Mouse (Mus musculus): ENCODE results near the gene Shisa5. TPM values are rescaled to one million over a fixed set of nuclear protein-coding genes. Genes with fewer than 3 reads are reported as not detected.

The Shisa5 gene
- 20.9 and 23.2 TPM in 2 replicates for polyA plus RNA-seq (2015; fragmentation: Nextera tagmentation; extraction: Ambion mirVana)

DNA sequence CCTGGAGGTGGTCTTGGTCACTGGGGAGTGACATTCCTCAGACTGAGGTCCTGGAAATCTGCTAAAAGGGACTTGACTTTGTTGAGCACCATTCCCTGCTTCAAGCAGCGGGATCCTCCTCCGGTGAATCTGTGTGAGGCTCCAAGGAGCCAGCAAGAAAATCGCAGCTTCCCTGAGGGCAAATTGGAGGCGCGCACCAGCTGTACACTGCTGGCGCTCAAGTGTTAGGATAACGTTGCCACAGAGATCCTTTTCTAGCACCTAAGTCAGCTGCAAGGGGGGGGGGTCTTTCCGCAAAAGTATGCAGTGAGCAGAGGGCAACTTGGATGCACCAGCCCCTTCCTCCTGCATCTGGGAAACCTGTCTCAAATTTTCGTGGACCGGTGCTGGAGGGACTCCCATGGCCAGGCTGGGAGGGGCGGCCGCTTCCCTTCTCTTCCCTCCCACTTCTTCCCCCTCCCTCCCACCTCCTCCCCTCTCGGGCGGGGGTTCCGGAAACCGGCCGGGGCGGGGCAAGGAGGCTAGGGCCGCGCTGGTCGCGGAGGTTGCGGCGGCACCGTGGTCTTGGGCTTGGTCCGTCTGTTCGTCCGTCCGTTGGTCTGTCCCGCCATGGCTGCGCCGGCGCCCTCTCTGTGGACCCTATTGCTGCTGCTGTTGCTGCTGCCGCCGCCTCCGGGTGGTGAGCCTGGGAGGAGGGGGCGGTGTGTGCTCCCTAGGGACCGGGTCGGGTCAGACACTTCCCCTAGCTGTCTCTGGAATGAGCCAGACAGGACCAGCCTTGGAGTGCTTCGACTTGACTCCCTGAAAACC, at the start of gene Shisa5:
Gene Shisa5, plus strand, starts transcription at position 480 of the 810 bp plus-strand sequence.
- Histone ChIP-seq H3K9me3 (replicated peaks; ENCODE audit: control insufficient read depth, low read length) (no peaks in the 10 kb centered on the region), H3K4me1 (ENCODE audit: control insufficient read depth, low read depth, low read length) (peaks cover 6% of the 10 kb centered on the region), H3K4me3 (ENCODE audit: low read depth, low read length) (peak within 1 kb of the TSS; percentile 63), H3K9ac (ENCODE audit: low read depth, low read length) (peak within 1 kb of the TSS; percentile 60), H3K4me2 (ENCODE audit: low read depth, low read length) (peak within 1 kb of the TSS; percentile 69), H3K27me3 (ENCODE audit: control insufficient read depth, insufficient read depth, low read depth, low read length) (peaks cover 8% of the 10 kb centered on the region), H3K27ac (ENCODE audit: low read length) (no peak within 1 kb of the TSS), H3K36me3 (ENCODE audit: control insufficient read depth, insufficient read depth) (no peaks in the 10 kb centered on the region)
- ATAC-seq (ENCODE audit: low read depth), result peak; percentile 75
- under 1% methylated on average over 40 of the region's 40 CpGs for WGBS (ENCODE audit: insufficient replicate concordance)

DNA sequence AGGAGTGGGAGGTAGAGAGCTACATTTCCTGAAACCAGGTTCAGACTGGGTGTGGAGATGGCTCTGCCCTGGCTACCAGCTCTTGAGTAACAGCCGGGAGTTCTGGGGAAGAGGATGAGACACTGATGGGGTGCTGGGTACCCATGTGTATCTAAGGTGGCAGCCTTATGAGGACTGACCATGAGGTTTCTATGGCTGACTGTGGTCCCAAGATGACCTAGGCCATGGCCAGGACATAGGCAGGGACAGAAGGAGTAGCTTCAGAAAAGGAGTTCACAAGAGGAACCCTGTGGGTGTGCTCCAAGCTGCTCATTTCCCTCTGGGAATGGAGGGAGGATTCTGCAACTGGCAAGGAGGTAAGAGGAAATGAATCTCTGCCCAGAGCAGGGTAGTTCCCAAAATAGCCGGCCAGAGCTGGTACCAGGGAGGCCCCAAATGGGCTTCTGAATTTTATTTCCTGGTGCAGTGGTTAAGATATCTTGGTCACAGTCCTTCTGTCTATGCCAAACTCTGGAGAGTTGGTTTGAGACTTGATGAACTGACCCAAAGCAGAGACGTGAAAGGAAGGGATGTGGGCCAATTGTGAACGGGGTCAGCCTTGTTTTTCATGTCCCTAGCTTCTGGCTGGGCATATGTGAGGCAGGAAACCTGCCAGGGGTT, 48.4 kb upstream of the Shisa5 start:
- Histone ChIP-seq H3K27ac (ENCODE audit: low read length) (no peak overlapping the region), H3K4me2 (ENCODE audit: low read depth, low read length) (no peak overlapping the region), H3K27me3 (ENCODE audit: control insufficient read depth, insufficient read depth, low read depth, low read length) (no peaks in the 10 kb centered on the region), H3K36me3 (ENCODE audit: control insufficient read depth, insufficient read depth) (no peaks in the 10 kb centered on the region), H3K4me3 (ENCODE audit: low read depth, low read length) (no peak overlapping the region), H3K4me1 (ENCODE audit: control insufficient read depth, low read depth, low read length) (peaks cover 22% of the 10 kb centered on the region), H3K9ac (ENCODE audit: low read depth, low read length) (no peak overlapping the region), H3K9me3 (replicated peaks; ENCODE audit: control insufficient read depth, low read length) (no peaks in the 10 kb centered on the region)
- 57% methylated on average over 4 of the region's 4 CpGs for WGBS (ENCODE audit: insufficient replicate concordance)
- ATAC-seq (ENCODE audit: low read depth), result no peak

DNA sequence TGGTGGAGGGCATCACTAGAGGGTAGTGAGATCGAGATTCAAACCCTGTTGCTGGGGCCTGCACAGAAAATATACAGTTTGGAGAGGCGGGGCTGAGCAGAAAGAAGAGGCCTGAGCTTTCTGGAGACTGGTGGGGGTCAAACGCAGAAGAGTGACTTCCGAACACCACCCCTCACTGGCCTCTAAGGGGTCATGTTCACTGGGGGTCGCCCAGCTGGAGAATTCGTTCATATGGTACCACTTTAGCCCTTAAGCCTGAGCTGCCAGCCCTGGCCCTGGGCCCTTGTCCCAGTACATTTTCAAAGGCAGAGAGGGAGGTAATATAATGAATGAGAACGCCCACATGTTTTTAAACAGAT, 47.9 kb upstream of the Shisa5 start:
- Histone ChIP-seq H3K27ac (ENCODE audit: low read length) (no peak overlapping the region), H3K36me3 (ENCODE audit: control insufficient read depth, insufficient read depth) (no peaks in the 10 kb centered on the region), H3K4me2 (ENCODE audit: low read depth, low read length) (no peak overlapping the region), H3K4me1 (ENCODE audit: control insufficient read depth, low read depth, low read length) (peaks cover 24% of the 10 kb centered on the region), H3K4me3 (ENCODE audit: low read depth, low read length) (no peak overlapping the region), H3K9ac (ENCODE audit: low read depth, low read length) (no peak overlapping the region), H3K9me3 (replicated peaks; ENCODE audit: control insufficient read depth, low read length) (no peaks in the 10 kb centered on the region), H3K27me3 (ENCODE audit: control insufficient read depth, insufficient read depth, low read depth, low read length) (no peaks in the 10 kb centered on the region)
- 67% methylated on average over 7 of the region's 7 CpGs for WGBS (ENCODE audit: insufficient replicate concordance)
- ATAC-seq (ENCODE audit: low read depth), result no peak

DNA sequence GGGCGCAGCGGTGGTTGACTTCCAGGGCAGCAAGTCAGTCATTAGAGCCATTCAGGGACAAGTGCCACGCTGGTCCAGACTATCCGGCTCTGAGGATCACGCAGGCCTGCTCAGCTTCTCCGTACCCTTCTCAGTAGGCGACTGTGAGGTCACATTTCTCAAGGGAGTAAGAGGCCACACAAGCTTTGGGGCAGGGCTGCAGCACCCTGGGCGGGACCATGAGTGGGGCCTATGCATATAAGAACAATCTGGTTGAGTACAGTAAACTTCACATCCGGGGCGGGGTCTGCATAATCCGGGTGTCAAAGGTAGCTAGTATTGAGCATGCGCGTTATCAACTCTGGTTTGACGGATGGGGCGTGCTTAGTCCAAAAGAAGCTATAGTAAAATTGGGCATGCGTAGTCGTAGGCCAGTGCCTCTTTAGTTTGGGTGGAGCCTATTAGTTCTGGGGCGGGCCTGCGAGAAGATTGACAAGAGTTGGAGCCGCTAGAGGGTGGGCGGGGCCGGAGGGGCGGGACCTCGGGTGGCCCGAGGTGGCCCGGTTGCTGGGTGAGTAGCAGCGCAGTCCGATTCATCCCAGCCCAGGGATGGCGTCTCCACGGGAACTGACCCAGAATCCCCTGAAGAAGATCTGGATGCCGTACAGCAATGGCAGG, 46.8 kb upstream of the Shisa5 start, which contains the start of gene Pfkfb4:
Gene Pfkfb4, plus strand, starts transcription at position 351 of the 657 bp plus-strand sequence.
- no peaks in the 10 kb centered on the region for H3K9me3 ChIP-seq (replicated peaks; ENCODE audit: control insufficient read depth, low read length)
- peak within 1 kb of the TSS; percentile 80 for H3K27ac ChIP-seq (ENCODE audit: low read length)
- peak within 1 kb of the TSS; percentile 61 for H3K9ac ChIP-seq (ENCODE audit: low read depth, low read length)
- H3K27me3 ChIP-seq (ENCODE audit: control insufficient read depth, insufficient read depth, low read depth, low read length), result no peaks in the 10 kb centered on the region
- H3K4me1 ChIP-seq (ENCODE audit: control insufficient read depth, low read depth, low read length), result peaks cover 31% of the 10 kb centered on the region
- peak within 1 kb of the TSS; percentile 66 for H3K4me3 ChIP-seq (ENCODE audit: low read depth, low read length)
- peak within 1 kb of the TSS; percentile 90 for H3K4me2 ChIP-seq (ENCODE audit: low read depth, low read length)
- 2% methylated on average over 31 of the region's 31 CpGs for WGBS (ENCODE audit: insufficient replicate concordance)
- ATAC-seq (ENCODE audit: low read depth), result peak; percentile 93
- no peaks in the 10 kb centered on the region for H3K36me3 ChIP-seq (ENCODE audit: control insufficient read depth, insufficient read depth)

GRCm38 (mm10) chr9:108992085-108992469, 46.3 kb upstream of the Shisa5 start:
- 18% methylated on average over 18 of the region's 18 CpGs for WGBS (ENCODE audit: insufficient replicate concordance)
- 0 out of 2 replicates have a peak overlapping the region, but pooled peaks have one; percentile 18 for H3K27ac ChIP-seq (ENCODE audit: low read length)
- ATAC-seq (ENCODE audit: low read depth), result no peak

GRCm38 (mm10) chr9:108992620-108993361, 45.6 kb upstream of the Shisa5 start:
- peak overlapping the region; percentile 66 for H3K4me3 ChIP-seq (ENCODE audit: low read depth, low read length)
- WGBS (ENCODE audit: insufficient replicate concordance), result 45% methylated on average over 9 of the region's 9 CpGs

More at GRCm38 (mm10) chr9:108992085-108992469, 46.3 kb upstream of the Shisa5 start:
- Histone ChIP-seq H3K4me3 (ENCODE audit: low read depth, low read length) (peak overlapping the region; percentile 66), H3K4me2 (ENCODE audit: low read depth, low read length) (peak overlapping the region; percentile 90), H3K4me1 (ENCODE audit: control insufficient read depth, low read depth, low read length) (peaks cover 31% of the 10 kb centered on the region), H3K9me3 (replicated peaks; ENCODE audit: control insufficient read depth, low read length) (no peaks in the 10 kb centered on the region), H3K27me3 (ENCODE audit: control insufficient read depth, insufficient read depth, low read depth, low read length) (no peaks in the 10 kb centered on the region), H3K36me3 (ENCODE audit: control insufficient read depth, insufficient read depth) (no peaks in the 10 kb centered on the region), H3K9ac (ENCODE audit: low read depth, low read length) (peak overlapping the region; percentile 53; the same call in 1 of the 2 replicates)

GRCm38 (mm10) chr9:108996411-108996810, 42.0 kb upstream of the Shisa5 start:
- H3K36me3 ChIP-seq (ENCODE audit: control insufficient read depth, insufficient read depth), result no peaks in the 10 kb centered on the region
- H3K9ac ChIP-seq (ENCODE audit: low read depth, low read length), result no peak overlapping the region
- no peak for ATAC-seq (ENCODE audit: low read depth)
- no peaks in the 10 kb centered on the region for H3K9me3 ChIP-seq (replicated peaks; ENCODE audit: control insufficient read depth, low read length)
- 64% methylated on average over 9 of the region's 9 CpGs for WGBS (ENCODE audit: insufficient replicate concordance)
- no peak overlapping the region for H3K4me3 ChIP-seq (ENCODE audit: low read depth, low read length)
- peaks cover 18% of the 10 kb centered on the region for H3K4me1 ChIP-seq (ENCODE audit: control insufficient read depth, low read depth, low read length)
- peak overlapping the region; percentile 1; the same call in 1 of the 2 replicates for H3K4me2 ChIP-seq (ENCODE audit: low read depth, low read length)
- H3K27ac ChIP-seq (ENCODE audit: low read length), result 0 out of 2 replicates have a peak overlapping the region, but pooled peaks have one; percentile 5
- H3K27me3 ChIP-seq (ENCODE audit: control insufficient read depth, insufficient read depth, low read depth, low read length), result no peaks in the 10 kb centered on the region

More at GRCm38 (mm10) chr9:108992620-108993361, 45.6 kb upstream of the Shisa5 start:
- H3K36me3 ChIP-seq (ENCODE audit: control insufficient read depth, insufficient read depth), result no peaks in the 10 kb centered on the region
- ATAC-seq (ENCODE audit: low read depth), result no peak
- H3K27me3 ChIP-seq (ENCODE audit: control insufficient read depth, insufficient read depth, low read depth, low read length), result no peaks in the 10 kb centered on the region
- no peak overlapping the region for H3K27ac ChIP-seq (ENCODE audit: low read length)
- H3K9me3 ChIP-seq (replicated peaks; ENCODE audit: control insufficient read depth, low read length), result no peaks in the 10 kb centered on the region
- H3K4me2 ChIP-seq (ENCODE audit: low read depth, low read length), result peak overlapping the region; percentile 90
- no peak overlapping the region for H3K9ac ChIP-seq (ENCODE audit: low read depth, low read length)
- H3K4me1 ChIP-seq (ENCODE audit: control insufficient read depth, low read depth, low read length), result peaks cover 29% of the 10 kb centered on the region
